Mouse (Mus musculus) forebrain, embryonic 14.5 days (tissue): Measurements from ENCODE around the gene Gprc6a. TPM values are rescaled to one million over a fixed set of nuclear protein-coding genes. Genes with fewer than 3 reads are reported as not detected.

Source experiments
- ATAC-seq: fragments of 200-750 bp; cut with Nextera tagmentation; 2 replicates; pipeline ENCODE4 v1.8.0; 2017; ENCODE audit warnings: mild to moderate bottlenecking, moderate library complexity
- DNase-seq: peaks from one replicate; pipeline ENCODE4 v3.0.0-alpha.2; 2015; ENCODE audit warnings: low spot score
- H3K27ac ChIP-seq: fragments of 300-500 bp; sonication (generic); 2 replicates; pipeline ENCODE4 v1.5.1; 2014; ENCODE audit warnings: low read depth, mild to moderate bottlenecking, control low read depth, low read length, moderate library complexity
- H3K27me3 ChIP-seq: fragments of 300-500 bp; sonication (generic); replicated peaks from 2 replicates; pipeline ENCODE4 v1.6.1; 2014; ENCODE audit warnings: low read length, control low read depth, mixed read lengths; ENCODE audit not compliant: control insufficient read depth, insufficient read depth
- H3K36me3 ChIP-seq: fragments of 300-500 bp; sonication (generic); 2 replicates; pipeline ENCODE4 v1.6.1; 2014; ENCODE audit warnings: low read length, control low read depth; ENCODE audit not compliant: control insufficient read depth, insufficient read depth
- H3K4me1 ChIP-seq: fragments of 300-500 bp; sonication (generic); 2 replicates; pipeline ENCODE4 v1.6.1; 2014; ENCODE audit warnings: antibody characterized with exemption, low read length, control low read depth; ENCODE audit not compliant: control insufficient read depth, insufficient read depth
- H3K4me2 ChIP-seq: fragments of 300-500 bp; sonication (generic); 2 replicates; pipeline ENCODE4 v1.6.1; 2014; ENCODE audit warnings: mild to moderate bottlenecking, control low read depth, low read length
- H3K4me3 ChIP-seq: fragments of 300-500 bp; sonication (generic); 2 replicates; pipeline ENCODE4 v1.5.1; 2014; ENCODE audit warnings: low read depth, low read length, control low read depth
- H3K9ac ChIP-seq: fragments of 300-500 bp; sonication (generic); 2 replicates; pipeline ENCODE4 v1.6.1; 2014; ENCODE audit warnings: mild to moderate bottlenecking, low read length, control low read depth, moderate library complexity
- H3K9me3 ChIP-seq: fragments of 300-500 bp; sonication (generic); replicated peaks from 2 replicates; pipeline ENCODE4 v1.6.1; 2016; ENCODE audit warnings: low read length, control low read depth, mixed read lengths; ENCODE audit not compliant: control insufficient read depth
- WGBS: fragments of 180-500 bp; shearing (Covaris S2); extraction: QIAGEN DNeasy Blood & Tissue Kit; methylation state at CpG from one replicate; pipeline ENCODE4 v1.1.7; 2014; 5-methylcytosine and 5-hydroxymethylcytosine counted together
- polyA plus RNA-seq: library from polyadenylated mRNA; unstranded; fragments of >200 nt; fragmentation: Nextera tagmentation; extraction: Ambion mirVana; gene quantifications from 2 replicates; pipeline ENCODE4 v1.2.1, GENCODE M21; 2014

Gene Gprc6a
- polyA plus RNA-seq, 1 experiment from 2014 or later: not detected

GRCm38 (mm10) chr10:51595001-51595931 is 36.0 kb downstream of the Gprc6a start:
- Histone ChIP-seq H3K9ac (no peak overlapping the region), H3K27me3 (no peaks in the 10 kb centered on the region), H3K9me3 (no peaks in the 10 kb centered on the region), H3K4me2 (no peak overlapping the region), H3K36me3 (no peaks in the 10 kb centered on the region), H3K27ac (no peak overlapping the region), H3K4me1 (no peaks in the 10 kb centered on the region), H3K4me3 (no peak overlapping the region)
- DNase-seq (peak; percentile 88), ATAC-seq (peak; percentile 61)
- WGBS: 42% methylated on average over 10 of the region's 10 CpGs

- H3K36me3 ChIP-seq: no peaks in the 10 kb centered on the region
- H3K4me3 ChIP-seq: no peak overlapping the region
- 84% methylated on average over 2 of the region's 2 CpGs for WGBS
- 0 out of 2 replicates have a peak, but pooled peaks cover 7% of the 10 kb centered on the region for H3K27me3 ChIP-seq
- no peak overlapping the region for H3K9ac ChIP-seq
- no peaks in the 10 kb centered on the region for H3K4me1 ChIP-seq
- DNase-seq (no peak), ATAC-seq (no peak)
- no peak overlapping the region for H3K4me2 ChIP-seq
- no peaks in the 10 kb centered on the region for H3K9me3 ChIP-seq
- H3K27ac ChIP-seq: no peak overlapping the region
Measured at GRCm38 (mm10) chr10:51591574-51591973, 39.7 kb downstream of the Gprc6a start.

- 5% methylated on average over 19 of the region's 19 CpGs for WGBS
- peak within 1 kb of the TSS; percentile 44 for H3K4me2 ChIP-seq
- H3K9ac ChIP-seq: no peak within 1 kb of the TSS
- ATAC-seq (no peak), DNase-seq (no peak)
- no peaks in the 10 kb centered on the region for H3K9me3 ChIP-seq
- H3K4me3 ChIP-seq: peak within 1 kb of the TSS; percentile 13
- 0 out of 2 replicates have a peak, but pooled peaks cover 7% of the 10 kb centered on the region for H3K27me3 ChIP-seq
- H3K36me3 ChIP-seq: no peaks in the 10 kb centered on the region
- H3K4me1 ChIP-seq: no peaks in the 10 kb centered on the region
- no peak within 1 kb of the TSS for H3K27ac ChIP-seq
Measured at GRCm38 (mm10) chr10:51590139-51590574, 41.1 kb downstream of the Gprc6a start, which contains the start of gene Fam162b. Gene Fam162b (minus strand): TSS chr10:51590517.

- DNase-seq (no peak), ATAC-seq (no peak)
- no peak overlapping the region for H3K27ac ChIP-seq
- no peak overlapping the region for H3K4me2 ChIP-seq
- H3K4me3 ChIP-seq: no peak overlapping the region
- H3K9ac ChIP-seq: no peak overlapping the region
- 0 out of 2 replicates have a peak, but pooled peaks cover 7% of the 10 kb centered on the region for H3K27me3 ChIP-seq
- H3K9me3 ChIP-seq: no peaks in the 10 kb centered on the region
- H3K36me3 ChIP-seq: no peaks in the 10 kb centered on the region
- no peaks in the 10 kb centered on the region for H3K4me1 ChIP-seq
Measured at GRCm38 (mm10) chr10:51584919-51585318, 46.3 kb downstream of the Gprc6a start.

GRCm38 (mm10) chr10:51584378-51584777 is 46.9 kb downstream of the Gprc6a start:
- Histone ChIP-seq H3K27me3 (0 out of 2 replicates have a peak, but pooled peaks cover 2% of the 10 kb centered on the region), H3K4me3 (no peak overlapping the region), H3K4me2 (no peak overlapping the region), H3K27ac (no peak overlapping the region), H3K9ac (no peak overlapping the region), H3K9me3 (no peaks in the 10 kb centered on the region), H3K36me3 (no peaks in the 10 kb centered on the region), H3K4me1 (no peaks in the 10 kb centered on the region)
- no peak for ATAC-seq
- WGBS: 47% methylated on average over 1 of the region's 1 CpGs
- no peak for DNase-seq

GRCm38 (mm10) chr10:51571225-51571996 is 59.9 kb downstream of the Gprc6a start:
- no peak overlapping the region for H3K4me3 ChIP-seq

More at GRCm38 (mm10) chr10:51571225-51571996, 59.9 kb downstream of the Gprc6a start:
- Histone ChIP-seq H3K9ac (no peak overlapping the region), H3K27ac (no peak overlapping the region), H3K27me3 (no peaks in the 10 kb centered on the region), H3K4me1 (no peaks in the 10 kb centered on the region), H3K4me2 (no peak overlapping the region), H3K9me3 (no peaks in the 10 kb centered on the region), H3K36me3 (no peaks in the 10 kb centered on the region)
- WGBS: 80% methylated on average over 9 of the region's 9 CpGs
- ATAC-seq (no peak), DNase-seq (no peak)

Other genes with a start within 250 kb of the Gprc6a start
- gene Gm49339, start 150.8 kb downstream of the Gprc6a start, polyA plus RNA-seq: 0.14 TPM in 1 of 2 replicates, not detected in the other
- 0.17 and 0.31 TPM in 2 replicates for gene Lilr4b, start 150.8 kb downstream of the Gprc6a start, polyA plus RNA-seq
- gene Lilrb4a, start 140.5 kb downstream of the Gprc6a start, polyA plus RNA-seq: 0.37 and 0.61 TPM in 2 replicates
- 3.3 and 4.7 TPM in 2 replicates for gene Fam162b, start 40.9 kb downstream of the Gprc6a start, polyA plus RNA-seq
- gene Rfx6, start 46.3 kb upstream of the Gprc6a start, polyA plus RNA-seq: not detected in 2 replicates